Comparison of ENCODE assay signal across 1 mouse cellular context in the genomic region with DNA sequence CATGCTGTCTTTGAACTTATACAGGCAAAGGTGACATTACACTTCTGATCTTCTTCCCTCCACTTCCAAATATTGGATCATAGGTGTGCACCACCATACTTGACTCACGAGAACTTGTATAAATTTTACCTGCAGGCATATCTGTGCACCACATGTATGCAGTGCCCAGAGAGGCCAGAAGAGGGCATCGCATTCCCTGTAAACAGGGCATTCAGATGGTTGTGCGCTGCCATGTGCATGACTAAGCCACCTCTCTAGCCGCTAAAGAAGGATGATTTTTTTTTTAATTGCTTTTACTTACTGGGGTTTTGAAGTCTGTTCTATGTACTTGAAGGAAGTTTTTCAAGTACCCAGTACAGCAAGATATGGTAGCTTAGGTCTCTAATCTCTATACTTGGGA.
TF ChIP-seq lines count a peak whose summit lies in the region.

No protein-coding gene starts in this region.

TF ChIP-seq in MEL, 35 proteins besides CTCF, POLR2A, EP300 and RAD21 (continued from another document):
- peak; percentile 78 for TF ChIP-seq MYC (IDR thresholded peaks at IDR 0.05; ENCODE audit: low read depth, low read length)
